Mouse (Mus musculus) kidney, embryonic 16.5 days (tissue): ENCODE results near the gene Ifne. TPM values are rescaled to one million over a fixed set of nuclear protein-coding genes. Genes with fewer than 3 reads are reported as not detected.

Experiments used
- ATAC-seq: fragments of 200-750 bp; cut with Nextera tagmentation; 2 replicates; pipeline ENCODE4 v1.8.0; 2017; ENCODE audit warnings: moderate TSS enrichment; ENCODE audit not compliant: low FRiP score, low TSS enrichment
- H3K27ac ChIP-seq: fragments of 300-500 bp; sonication (generic); 2 replicates; pipeline ENCODE4 v1.5.1; 2014; ENCODE audit warnings: low read length
- H3K27me3 ChIP-seq: fragments of 300-500 bp; sonication (generic); 2 replicates; pipeline ENCODE4 v1.6.1; 2014; ENCODE audit warnings: low read length, control low read depth, mixed read lengths; ENCODE audit not compliant: insufficient read depth
- H3K36me3 ChIP-seq: fragments of 300-500 bp; sonication (generic); 2 replicates; pipeline ENCODE4 v1.6.1; 2014; ENCODE audit warnings: low read length, control low read depth, mixed read lengths; ENCODE audit not compliant: insufficient read depth
- H3K4me1 ChIP-seq: fragments of 300-500 bp; sonication (generic); 2 replicates; pipeline ENCODE4 v1.6.1; 2014; ENCODE audit warnings: low read length, control low read depth, mixed read lengths; ENCODE audit not compliant: insufficient read depth
- H3K4me2 ChIP-seq: fragments of 300-500 bp; sonication (generic); replicated peaks from 2 replicates; pipeline ENCODE4 v1.6.1; 2014; ENCODE audit warnings: low read depth, low read length
- H3K4me3 ChIP-seq: fragments of 300-500 bp; sonication (generic); 2 replicates; pipeline ENCODE4 v1.5.1; 2014; ENCODE audit warnings: mild to moderate bottlenecking, low read length
- H3K9ac ChIP-seq: fragments of 300-500 bp; sonication (generic); replicated peaks from 2 replicates; pipeline ENCODE4 v1.6.1; 2014; ENCODE audit warnings: low read length
- H3K9me3 ChIP-seq: fragments of 300-500 bp; sonication (generic); 2 replicates; pipeline ENCODE4 v1.6.1; 2016; ENCODE audit warnings: low read length, control low read depth
- WGBS: fragments of 180-500 bp; shearing (Covaris S2); extraction: QIAGEN DNeasy Blood & Tissue Kit; methylation state at CpG from one replicate; pipeline ENCODE4 v1.1.7; 2014; 5-methylcytosine and 5-hydroxymethylcytosine counted together
- polyA plus RNA-seq: library from polyadenylated mRNA; unstranded; fragments of >200 nt; fragmentation: Nextera tagmentation; extraction: Ambion mirVana; gene quantifications from 2 replicates; pipeline ENCODE4 v1.2.1, GENCODE M21; 2015

Ifne gene
- polyA plus RNA-seq: not detected in 2 replicates

GRCm38 (mm10) chr4:88880101-88880500 lies at the start of gene Ifne:
Gene Ifne, minus strand, starts transcription at chr4:88880201.
- Histone ChIP-seq H3K4me2 (no peak within 1 kb of the TSS), H3K4me1 (no peaks in the 10 kb centered on the region), H3K27me3 (no peaks in the 10 kb centered on the region; the same call in 1 of the 2 replicates), H3K36me3 (no peaks in the 10 kb centered on the region), H3K9me3 (no peaks in the 10 kb centered on the region), H3K9ac (no peak within 1 kb of the TSS), H3K27ac (no peak within 1 kb of the TSS), H3K4me3 (no peak within 1 kb of the TSS)
- ATAC-seq: no peak
- WGBS: 82% methylated on average over 8 of the region's 8 CpGs

GRCm38 (mm10) chr4:88928341-88929102 lies 48.5 kb upstream of the Ifne start:
- no peak overlapping the region for H3K27ac ChIP-seq

GRCm38 (mm10) chr4:88927850-88928249 lies 47.8 kb upstream of the Ifne start:
- Histone ChIP-seq H3K27me3 (peaks cover 6% of the 10 kb centered on the region; the same call in 1 of the 2 replicates), H3K4me1 (no peaks in the 10 kb centered on the region), H3K4me2 (no peak overlapping the region), H3K36me3 (no peaks in the 10 kb centered on the region), H3K9ac (no peak overlapping the region), H3K9me3 (peaks cover 6% of the 10 kb centered on the region; the same call in 1 of the 2 replicates), H3K4me3 (no peak overlapping the region), H3K27ac (no peak overlapping the region)
- ATAC-seq: no peak
- WGBS: 64% methylated on average over 2 of the region's 2 CpGs

More at GRCm38 (mm10) chr4:88928341-88929102, 48.5 kb upstream of the Ifne start:
- no peak for ATAC-seq
- Histone ChIP-seq H3K9me3 (peaks cover 6% of the 10 kb centered on the region; the same call in 1 of the 2 replicates), H3K4me3 (no peak overlapping the region), H3K4me2 (no peak overlapping the region), H3K9ac (no peak overlapping the region), H3K4me1 (no peaks in the 10 kb centered on the region), H3K36me3 (no peaks in the 10 kb centered on the region), H3K27me3 (peaks cover 7% of the 10 kb centered on the region; the same call in 1 of the 2 replicates)
- WGBS: 33% methylated on average over 4 of the region's 4 CpGs

- Histone ChIP-seq H3K27me3 (0 out of 2 replicates have a peak, but pooled peaks cover 3% of the 10 kb centered on the region), H3K4me2 (no peak overlapping the region), H3K9me3 (peaks cover 6% of the 10 kb centered on the region; the same call in 1 of the 2 replicates), H3K9ac (no peak overlapping the region), H3K4me1 (no peaks in the 10 kb centered on the region), H3K36me3 (no peaks in the 10 kb centered on the region), H3K27ac (no peak overlapping the region), H3K4me3 (no peak overlapping the region)
- 83% methylated on average over 1 of the region's 1 CpGs for WGBS
- ATAC-seq: no peak
These were observed 46.6 kb upstream of the Ifne start for GRCm38 (mm10) chr4:88926637-88927036.

- no peak overlapping the region for H3K27ac ChIP-seq
- H3K4me2 ChIP-seq: no peak overlapping the region
- H3K4me3 ChIP-seq: no peak overlapping the region
- H3K9ac ChIP-seq: no peak overlapping the region
- 0 out of 2 replicates have a peak, but pooled peaks cover under 1% of the 10 kb centered on the region for H3K27me3 ChIP-seq
- H3K9me3 ChIP-seq: peaks cover 6% of the 10 kb centered on the region; the same call in 1 of the 2 replicates
- no peak for ATAC-seq
- H3K4me1 ChIP-seq: no peaks in the 10 kb centered on the region
- H3K36me3 ChIP-seq: no peaks in the 10 kb centered on the region
- 84% methylated on average over 1 of the region's 1 CpGs for WGBS
These were observed 46.1 kb upstream of the Ifne start for GRCm38 (mm10) chr4:88926082-88926481.

GRCm38 (mm10) chr4:88925456-88925855 lies 45.5 kb upstream of the Ifne start:
- no peak for ATAC-seq
- Histone ChIP-seq H3K9ac (no peak overlapping the region), H3K4me1 (no peaks in the 10 kb centered on the region), H3K9me3 (peaks cover 6% of the 10 kb centered on the region; the same call in 1 of the 2 replicates), H3K4me2 (no peak overlapping the region), H3K4me3 (no peak overlapping the region), H3K27ac (no peak overlapping the region), H3K36me3 (no peaks in the 10 kb centered on the region), H3K27me3 (no peaks in the 10 kb centered on the region)
- 91% methylated on average over 2 of the region's 2 CpGs for WGBS

- no peak overlapping the region for H3K9ac ChIP-seq
- no peak overlapping the region for H3K4me3 ChIP-seq
- peaks cover 6% of the 10 kb centered on the region; the same call in 1 of the 2 replicates for H3K9me3 ChIP-seq
- 72% methylated on average over 5 of the region's 5 CpGs for WGBS
- no peak overlapping the region for H3K4me2 ChIP-seq
- peaks cover 2% of the 10 kb centered on the region; the same call in 1 of the 2 replicates for H3K27me3 ChIP-seq
- H3K27ac ChIP-seq: no peak overlapping the region
- H3K36me3 ChIP-seq: no peaks in the 10 kb centered on the region
- H3K4me1 ChIP-seq: no peaks in the 10 kb centered on the region
- ATAC-seq: no peak
These were observed 41.3 kb upstream of the Ifne start for GRCm38 (mm10) chr4:88921280-88921679.

GRCm38 (mm10) chr4:88917770-88918460 lies 37.9 kb upstream of the Ifne start:
- H3K4me2 ChIP-seq: no peak overlapping the region
- 92% methylated on average over 5 of the region's 5 CpGs for WGBS
- no peaks in the 10 kb centered on the region for H3K4me1 ChIP-seq
- H3K9ac ChIP-seq: no peak overlapping the region
- no peaks in the 10 kb centered on the region for H3K36me3 ChIP-seq
- H3K27me3 ChIP-seq: peaks cover 15% of the 10 kb centered on the region
- no peak overlapping the region for H3K27ac ChIP-seq
- no peaks in the 10 kb centered on the region for H3K9me3 ChIP-seq
- no peak overlapping the region for H3K4me3 ChIP-seq
- ATAC-seq: no peak

- Histone ChIP-seq H3K4me3 (no peak overlapping the region), H3K36me3 (no peaks in the 10 kb centered on the region), H3K9ac (no peak overlapping the region), H3K4me1 (no peaks in the 10 kb centered on the region), H3K27ac (no peak overlapping the region), H3K4me2 (no peak overlapping the region), H3K9me3 (no peaks in the 10 kb centered on the region), H3K27me3 (peaks cover 23% of the 10 kb centered on the region)
- 74% methylated on average over 4 of the region's 4 CpGs for WGBS
- ATAC-seq: no peak
These were observed 36.3 kb upstream of the Ifne start for GRCm38 (mm10) chr4:88916306-88916705.
